27 mouse cellular contexts compared by ENCODE assay signal in genomic region chr1:151660251-151660650, GRCm38 (mm10).
DNase-seq lines count a peak whose midpoint lies in the region; ATAC-seq and TF ChIP-seq lines count a peak whose summit lies in the region.
"Had no signal": no experiment of that assay in that cellular context is flagged by ENCODE, and none has a peak within 500 bp of the region (broad histone marks: within the 10 kb centered on the region; RNA-seq: fewer than 3 reads in every experiment).

No protein-coding gene starts in this region.

- H3K9me3 ChIP-seq in heart, embryonic 11.5 days (replicated peaks; ENCODE audit: control insufficient read depth, low read length): no peaks in the 10 kb centered on the region
- H3K9me3 ChIP-seq in heart, embryonic 15.5 days (replicated peaks): no peaks in the 10 kb centered on the region
- H3K9me3 ChIP-seq in stomach, postnatal 0 days (ENCODE audit: control insufficient read depth, low read length): no peaks in the 10 kb centered on the region
- H3K9me3 ChIP-seq: embryonic facial prominence, embryonic 12.5 days; embryonic facial prominence, embryonic 15.5 days; G1E; heart, embryonic 12.5 days; hindbrain, embryonic 10.5 days; hindbrain, embryonic 13.5 days had no signal

- DNase-seq in heart, adult 11 months: peak; percentile 91
- no peak for DNase-seq in heart, adult 18-20 months
- DNase-seq in stomach, postnatal 0 days (ENCODE audit: low spot score): peak; percentile 30
- no peak for DNase-seq in cerebellum, postnatal 25 days
- DNase-seq: adrenal gland, postnatal 10 days; adrenal gland, postnatal 36 days; B cell, adult 2 months; cerebellum, adult 18-20 months; cerebellum, adult 9-10 months; cerebellum, postnatal 14 days; forebrain, postnatal 0 days; gastrocnemius, postnatal 25 days; heart, postnatal 36 days had no signal

- TF ChIP-seq EP300 in stomach, postnatal 0 days (optimal IDR thresholded peaks at IDR 0.05): no peak

- no peak overlapping the region for H3K9ac ChIP-seq in heart, embryonic 11.5 days (ENCODE audit: low read depth, low read length)
- no peak overlapping the region for H3K9ac ChIP-seq in heart, embryonic 15.5 days
- no peak overlapping the region for H3K9ac ChIP-seq in stomach, postnatal 0 days (ENCODE audit: low read length)
- H3K9ac ChIP-seq: embryonic facial prominence, embryonic 12.5 days; embryonic facial prominence, embryonic 15.5 days; forebrain, postnatal 0 days; heart, embryonic 12.5 days; hindbrain, embryonic 13.5 days had no signal

- H3K27ac ChIP-seq in heart, embryonic 11.5 days (ENCODE audit: low read depth, low read length): no peak overlapping the region
- H3K27ac ChIP-seq in heart, embryonic 15.5 days: no peak overlapping the region
- H3K27ac ChIP-seq in macrophage: 0 out of 2 replicates have a peak overlapping the region, but pooled peaks have one; percentile 50
- H3K27ac ChIP-seq in stomach, postnatal 0 days (replicated peaks): no peak overlapping the region
- H3K27ac ChIP-seq: embryonic facial prominence, embryonic 12.5 days; embryonic facial prominence, embryonic 15.5 days; hindbrain, embryonic 10.5 days; hindbrain, embryonic 13.5 days had no signal

- H3K4me2 ChIP-seq in heart, embryonic 11.5 days: no peak overlapping the region
- no peak overlapping the region for H3K4me2 ChIP-seq in heart, embryonic 15.5 days
- no peak overlapping the region for H3K4me2 ChIP-seq in stomach, postnatal 0 days (replicated peaks; ENCODE audit: low read depth)
- H3K4me2 ChIP-seq: embryonic facial prominence, embryonic 12.5 days; embryonic facial prominence, embryonic 15.5 days; heart, embryonic 12.5 days; hindbrain, embryonic 13.5 days had no signal

- H3K79me2 ChIP-seq in macrophage (ENCODE audit: inconsistent target): no peaks in the 10 kb centered on the region

- no peak for TF ChIP-seq CTCF in stomach, postnatal 0 days (IDR thresholded peaks at IDR 0.05; ENCODE audit: low read depth)

- no peaks in the 10 kb centered on the region for H3K36me3 ChIP-seq in heart, embryonic 11.5 days (ENCODE audit: control insufficient read depth, insufficient read depth, low read length)
- no peaks in the 10 kb centered on the region for H3K36me3 ChIP-seq in heart, embryonic 15.5 days
- no peaks in the 10 kb centered on the region for H3K36me3 ChIP-seq in macrophage (ENCODE audit: inconsistent target)
- no peaks in the 10 kb centered on the region for H3K36me3 ChIP-seq in stomach, postnatal 0 days (ENCODE audit: control insufficient read depth, insufficient read depth, low read length)
- H3K36me3 ChIP-seq: embryonic facial prominence, embryonic 12.5 days; embryonic facial prominence, embryonic 15.5 days; G1E; heart, embryonic 12.5 days; hindbrain, embryonic 10.5 days; hindbrain, embryonic 13.5 days had no signal

- ATAC-seq in heart, embryonic 11.5 days (replicated peaks; ENCODE audit: insufficient number of reproducible peaks, low FRiP score, low TSS enrichment): no peak
- ATAC-seq in heart, embryonic 15.5 days (replicated peaks; ENCODE audit: insufficient number of reproducible peaks, insufficient read depth, low FRiP score, low read depth): 0 out of 2 replicates have a peak, but pooled peaks have one; percentile 27
- ATAC-seq in stomach, postnatal 0 days (ENCODE audit: low FRiP score, low TSS enrichment): peak; percentile 77; the same call in 1 of the 2 replicates
- ATAC-seq: forebrain, embryonic 14.5 days; forebrain, postnatal 0 days; hindbrain, embryonic 16.5 days; intestine, embryonic 16.5 days; Patski had no signal

- no peak overlapping the region for H3K4me3 ChIP-seq in heart, embryonic 11.5 days (ENCODE audit: low read depth, low read length)
- H3K4me3 ChIP-seq in heart, embryonic 15.5 days: no peak overlapping the region
- H3K4me3 ChIP-seq in macrophage (ENCODE audit: inconsistent target): no peak overlapping the region
- no peak overlapping the region for H3K4me3 ChIP-seq in stomach, postnatal 0 days (ENCODE audit: low read depth, low read length)
- H3K4me3 ChIP-seq: embryonic facial prominence, embryonic 12.5 days; embryonic facial prominence, embryonic 15.5 days; heart, embryonic 12.5 days; hindbrain, embryonic 10.5 days; hindbrain, embryonic 13.5 days had no signal

- peaks cover 8% of the 10 kb centered on the region for H3K4me1 ChIP-seq in heart, embryonic 11.5 days (ENCODE audit: control insufficient read depth, insufficient read depth, low read length)
- H3K4me1 ChIP-seq in heart, embryonic 15.5 days (replicated peaks): peaks cover 18% of the 10 kb centered on the region
- H3K4me1 ChIP-seq in stomach, postnatal 0 days (replicated peaks; ENCODE audit: control insufficient read depth, insufficient read depth): peaks cover 8% of the 10 kb centered on the region; the same call in 1 of the 2 replicates
- H3K4me1 ChIP-seq: embryonic facial prominence, embryonic 12.5 days; hindbrain, embryonic 10.5 days had no signal

- WGBS in heart, embryonic 11.5 days (ENCODE audit: insufficient replicate concordance): 33% methylated on average over 4 of the region's 4 CpGs
- WGBS in heart, embryonic 15.5 days: 58% methylated on average over 4 of the region's 4 CpGs
- 91% methylated on average over 4 of the region's 4 CpGs for WGBS in macrophage (ENCODE audit: missing documents)
- WGBS in stomach, postnatal 0 days: 64% methylated on average over 4 of the region's 4 CpGs

- H3K27me3 ChIP-seq in heart, embryonic 11.5 days (ENCODE audit: control insufficient read depth, insufficient read depth, low read length): no peaks in the 10 kb centered on the region
- no peaks in the 10 kb centered on the region for H3K27me3 ChIP-seq in heart, embryonic 15.5 days
- H3K27me3 ChIP-seq in stomach, postnatal 0 days (ENCODE audit: control insufficient read depth, insufficient read depth, low read length): no peaks in the 10 kb centered on the region
- H3K27me3 ChIP-seq: CH12.LX; embryonic facial prominence, embryonic 12.5 days; embryonic facial prominence, embryonic 15.5 days; heart, embryonic 12.5 days; hindbrain, embryonic 13.5 days; Patski had no signal

Comparison
In these comparisons a context has a peak if more than half of its experiments do, and no peak if none do; other contexts are left out.
1. DNase-seq: peak in heart, adult 11 months (single experiment) and stomach, postnatal 0 days (single experiment); none in heart, adult 18-20 months (0 of 2) and cerebellum, postnatal 25 days (0 of 2).